Mouse (Mus musculus) liver, postnatal 0 days (tissue): ENCODE results near the gene Pnliprp2.

ENCODE experiments used
- CTCF ChIP-seq: sonication (generic); IDR thresholded peaks from 2 replicates; pipeline ENCODE4 v1.5.1; 2016; ENCODE audit warnings: antibody characterized with exemption, low read depth
- EP300 ChIP-seq: IDR thresholded peaks from 2 replicates; pipeline ENCODE4 v1.6.1; 2016; ENCODE audit warnings: antibody characterized with exemption, low read depth, mild to moderate bottlenecking

DNA sequence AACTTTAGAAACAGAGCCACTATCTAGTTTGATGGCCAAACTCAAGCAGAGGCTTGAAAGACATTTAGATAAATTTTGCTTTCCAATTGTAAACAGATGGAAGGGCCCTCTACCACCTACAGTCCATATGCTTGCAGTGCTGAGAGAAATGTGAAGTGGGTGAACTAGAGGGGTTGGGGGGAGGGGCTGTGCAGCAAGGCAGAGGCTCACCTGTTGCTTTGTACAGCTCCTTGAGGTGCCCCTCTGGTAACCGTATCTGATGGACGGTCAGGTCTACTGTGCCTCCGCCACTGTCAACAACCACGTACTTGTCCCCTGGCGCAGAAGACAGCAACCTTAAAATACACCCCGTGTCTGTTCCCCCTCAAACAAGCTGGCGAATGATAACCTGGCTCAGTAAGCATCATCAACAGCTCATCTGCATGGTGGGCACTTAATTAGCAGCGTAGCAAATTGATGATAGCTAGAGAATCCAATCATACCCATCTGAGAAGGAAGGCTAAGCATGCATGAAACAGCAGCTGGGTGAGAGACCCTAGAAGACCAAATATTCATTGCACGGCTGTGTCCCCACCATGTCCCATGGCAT lies 45.8 kb downstream of the Pnliprp2 start:
- TF ChIP-seq CTCF (no peak), EP300 (no peak)
